Mouse (Mus musculus) cortical plate, adult 2 months (tissue): ENCODE measurements around the gene Cdh4. TPM values are rescaled to one million over a fixed set of nuclear protein-coding genes. Genes with fewer than 3 reads are reported as not detected.

ENCODE experiments used
- H3K27ac ChIP-seq: fragments of 200-500 bp; 2 replicates; pipeline ENCODE4 v1.5.1; 2012; ENCODE audit warnings: low read length, control low read depth, inconsistent platforms; ENCODE audit not compliant: insufficient read depth
- H3K4me1 ChIP-seq: fragments of 200-500 bp; 2 replicates; pipeline ENCODE4 v1.6.1; 2011; ENCODE audit warnings: low read length; ENCODE audit not compliant: control insufficient read depth, insufficient read depth
- H3K4me3 ChIP-seq: fragments of 200-500 bp; 2 replicates; pipeline ENCODE4 v1.5.1; 2011; ENCODE audit warnings: mild to moderate bottlenecking, low read length, control low read depth; ENCODE audit not compliant: insufficient read depth
- CTCF ChIP-seq: fragments of 200-500 bp; IDR thresholded peaks from 2 replicates; pipeline ENCODE4 v1.5.1; 2011; ENCODE audit warnings: mild to moderate bottlenecking, control low read depth, low read length; ENCODE audit not compliant: insufficient read depth; ENCODE audit errors: extremely low read depth
- POLR2A ChIP-seq: fragments of 200-500 bp; IDR thresholded peaks from 2 replicates; pipeline ENCODE4 v1.6.1; 2011; ENCODE audit warnings: mild to moderate bottlenecking, low read length, control low read depth; ENCODE audit not compliant: insufficient read depth; ENCODE audit errors: extremely low read depth
- polyA plus RNA-seq: library from polyadenylated mRNA; depleted of rRNA; stranded (reverse); fragments of >200 nt; gene quantifications from 2 replicates; pipeline ENCODE4 v1.2.3, GENCODE M21; 2012

Gene Cdh4
- polyA plus RNA-seq, 1 experiment: 5.2 TPM

DNA sequence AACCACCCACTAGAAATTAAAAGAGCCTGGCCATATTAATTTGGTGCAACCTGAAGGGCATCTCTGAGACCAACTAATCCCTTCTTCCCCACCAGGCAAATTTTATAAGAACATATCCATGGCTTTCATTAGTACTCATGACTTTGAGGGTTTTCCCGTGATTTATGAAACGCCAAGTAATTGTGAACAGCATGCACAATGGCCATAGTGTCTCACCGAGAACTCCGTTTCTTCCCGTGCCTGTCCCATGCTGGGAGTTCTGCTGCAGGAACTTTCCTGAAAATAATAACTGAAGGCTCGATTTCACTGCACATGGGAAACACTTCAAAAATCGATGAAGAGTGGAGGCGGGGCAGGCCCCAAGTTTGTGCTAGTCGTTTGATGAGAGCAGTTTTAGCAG is 392.7 kb downstream of the Cdh4 start:
- Histone ChIP-seq H3K4me3 (no peak overlapping the region), H3K4me1 (peaks cover 3% of the 10 kb centered on the region; the same call in 1 of the 2 replicates), H3K27ac (no peak overlapping the region)
- TF ChIP-seq CTCF (no peak), POLR2A (no peak)

DNA sequence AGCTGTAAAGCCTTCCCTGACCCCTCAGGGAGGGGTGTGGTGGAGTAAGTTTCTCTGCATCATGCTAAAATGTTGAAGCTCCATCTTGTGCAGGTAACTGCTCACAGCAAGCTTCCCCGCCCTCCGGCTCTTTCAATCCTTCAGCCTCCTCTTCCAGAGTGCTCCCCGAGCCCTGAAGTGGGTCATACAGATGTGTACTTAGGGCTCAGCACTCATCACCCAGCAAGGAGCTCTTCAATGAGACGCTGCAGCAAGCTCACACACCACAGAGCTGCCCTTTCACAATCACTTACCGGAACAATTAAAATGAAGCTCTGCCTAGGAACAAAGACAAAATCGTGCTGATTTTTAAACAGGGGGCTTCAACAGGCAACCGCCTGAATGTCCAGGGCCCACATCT is 393.3 kb downstream of the Cdh4 start:
- Histone ChIP-seq H3K4me1 (peaks cover 3% of the 10 kb centered on the region; the same call in 1 of the 2 replicates), H3K27ac (no peak overlapping the region)
- no peak for TF ChIP-seq POLR2A

DNA sequence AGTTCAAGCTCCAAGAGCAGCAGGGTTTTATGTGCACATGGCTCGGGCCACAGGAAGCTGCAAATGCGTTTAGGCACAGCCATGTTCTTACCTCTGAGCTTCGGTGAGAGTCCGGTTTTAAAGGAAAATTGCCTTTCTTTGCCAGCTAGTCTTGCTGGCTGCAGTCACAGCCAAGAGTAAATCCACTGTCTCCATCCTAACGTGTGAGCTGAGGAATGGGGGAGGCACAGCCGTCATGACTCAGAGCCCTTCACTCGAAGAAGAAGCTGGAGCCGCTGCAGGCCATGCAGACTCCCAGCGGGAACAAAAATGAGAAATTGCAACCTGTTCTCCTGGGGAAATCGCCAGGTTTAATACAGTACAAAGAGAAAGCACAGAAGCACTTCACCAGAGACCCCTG is 395.0 kb downstream of the Cdh4 start:
- TF ChIP-seq POLR2A: no peak
- TF ChIP-seq CTCF: no peak
- H3K4me3 ChIP-seq: no peak overlapping the region
- no peak overlapping the region for H3K27ac ChIP-seq
- peaks cover 3% of the 10 kb centered on the region; the same call in 1 of the 2 replicates for H3K4me1 ChIP-seq

More for the DNA sequence above, 393.3 kb downstream of the Cdh4 start:
- H3K4me3 ChIP-seq: no peak overlapping the region

DNA sequence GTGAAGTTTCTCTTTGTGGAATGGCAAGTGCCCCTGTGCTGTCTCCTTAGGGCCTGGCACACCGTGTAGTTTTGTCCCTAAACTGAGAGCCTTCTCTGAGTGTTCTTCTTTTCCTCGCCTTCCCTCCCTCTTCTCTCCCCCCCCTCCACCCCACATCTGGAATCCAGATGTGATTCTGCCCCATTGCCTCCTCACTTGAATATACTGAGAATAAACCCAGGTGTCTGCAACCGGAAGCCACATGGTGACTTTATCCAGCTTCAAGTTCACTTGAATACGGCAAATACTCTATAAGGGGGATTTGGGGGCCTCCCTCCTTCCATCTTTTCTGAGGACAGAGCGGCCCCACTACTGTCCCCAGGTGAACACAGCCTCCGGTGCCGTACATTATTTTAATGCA is 395.8 kb downstream of the Cdh4 start:
- H3K27ac ChIP-seq: no peak overlapping the region
- peaks cover 3% of the 10 kb centered on the region; the same call in 1 of the 2 replicates for H3K4me1 ChIP-seq
- TF ChIP-seq CTCF (no peak), POLR2A (no peak)
- H3K4me3 ChIP-seq: no peak overlapping the region

DNA sequence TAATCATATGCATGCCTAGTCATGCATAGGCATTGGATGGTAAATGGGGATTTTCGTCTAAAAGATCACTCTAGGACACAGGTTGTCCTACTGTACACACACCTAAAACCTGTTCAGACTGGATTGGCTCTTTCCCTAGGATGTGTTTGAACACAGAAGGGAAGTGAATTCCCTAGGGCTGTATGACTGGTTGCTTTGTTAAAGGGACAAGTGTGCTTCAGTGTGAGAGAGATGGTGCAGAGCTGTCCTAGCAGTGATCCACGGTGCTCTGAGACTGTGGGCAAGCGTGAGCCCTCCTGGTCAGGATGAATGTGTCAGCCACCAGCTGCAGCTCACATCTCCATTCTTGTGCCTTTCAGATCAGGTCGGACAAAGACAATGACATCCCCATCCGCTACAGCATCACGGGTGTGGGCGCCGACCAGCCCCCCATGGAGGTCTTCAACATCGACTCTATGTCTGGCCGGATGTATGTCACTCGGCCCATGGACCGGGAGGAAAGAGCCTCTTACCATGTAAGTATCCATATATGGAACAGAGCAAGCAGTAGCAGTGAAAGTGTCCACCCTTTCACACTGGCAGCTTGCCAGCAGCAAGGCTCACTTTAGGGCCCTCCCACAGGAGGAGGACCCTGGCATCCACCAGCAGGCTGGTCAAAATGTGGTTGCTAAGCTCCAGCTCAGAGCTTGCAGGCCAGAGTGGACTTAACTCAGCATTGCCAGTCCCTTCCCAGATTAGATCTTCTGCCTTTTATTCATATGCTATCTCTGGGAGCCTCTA is 400.6 kb downstream of the Cdh4 start:
- Histone ChIP-seq H3K27ac (no peak overlapping the region), H3K4me1 (no peaks in the 10 kb centered on the region), H3K4me3 (no peak overlapping the region)
- TF ChIP-seq CTCF (no peak), POLR2A (no peak)

DNA sequence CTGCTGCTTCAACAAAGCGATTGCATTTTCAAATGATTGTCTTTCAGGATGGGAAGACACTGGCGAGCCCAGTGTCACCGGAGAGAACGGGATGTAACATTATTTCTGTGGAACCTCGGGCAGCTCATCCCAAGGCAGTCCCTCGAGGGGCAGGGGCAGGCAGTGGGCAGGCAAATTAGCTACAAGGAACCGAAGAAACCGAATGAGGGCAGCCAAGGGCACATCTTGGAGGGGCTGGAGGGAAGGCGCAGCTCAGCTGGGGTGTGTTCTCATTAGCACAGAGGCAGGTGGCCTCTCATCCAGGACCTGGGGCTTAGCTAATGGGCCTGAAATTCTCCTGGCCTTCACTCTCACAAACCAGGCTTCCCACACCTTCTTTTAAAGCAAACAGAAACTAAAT is 407.5 kb downstream of the Cdh4 start:
- TF ChIP-seq CTCF: no peak
- Histone ChIP-seq H3K27ac (no peak overlapping the region), H3K4me1 (peaks cover 7% of the 10 kb centered on the region), H3K4me3 (no peak overlapping the region)

DNA sequence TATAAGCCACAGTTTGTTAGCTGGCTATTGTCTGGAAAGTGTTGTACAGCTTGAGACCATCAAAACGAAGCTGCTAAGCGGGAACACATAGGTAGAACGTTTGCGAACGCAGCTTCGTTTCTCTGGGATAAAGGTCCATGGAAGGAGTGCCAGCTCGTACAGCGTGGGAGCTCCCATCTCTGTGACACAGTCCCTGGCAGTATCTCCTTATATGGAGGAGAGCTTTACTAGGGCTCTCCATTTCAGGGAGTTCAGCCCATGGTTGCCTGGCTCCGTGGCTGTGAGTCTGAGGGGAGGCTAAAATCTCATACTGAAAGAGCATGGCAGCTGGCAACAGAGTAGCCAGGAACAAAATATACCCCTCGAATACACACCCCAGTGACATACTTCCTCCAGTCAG is 409.9 kb downstream of the Cdh4 start:
- Histone ChIP-seq H3K4me3 (no peak overlapping the region), H3K4me1 (peaks cover 12% of the 10 kb centered on the region), H3K27ac (no peak overlapping the region)
- TF ChIP-seq CTCF (no peak), POLR2A (0 out of 2 replicates have a peak, but pooled peaks have one; percentile 34)

DNA sequence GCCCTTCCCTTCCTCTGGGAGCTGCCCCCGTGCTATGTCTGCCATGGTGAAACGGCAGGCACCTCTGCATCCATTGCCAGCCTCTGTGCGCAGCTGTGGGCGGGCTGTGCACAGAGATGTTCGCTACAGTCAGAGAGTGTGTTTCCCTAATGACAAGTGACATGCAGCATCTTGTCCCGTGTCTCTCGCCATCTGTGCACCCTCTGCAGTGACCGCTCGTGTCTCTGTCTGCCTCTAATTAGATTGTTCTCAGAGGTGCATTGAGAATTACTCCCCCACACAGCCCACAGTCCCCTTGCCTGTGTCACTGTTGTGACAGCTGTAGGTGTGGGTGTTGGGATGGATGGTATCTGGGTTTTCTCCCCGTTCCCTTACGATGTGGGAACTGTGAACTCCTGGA is 410.6 kb downstream of the Cdh4 start:
- H3K4me1 ChIP-seq: peaks cover 12% of the 10 kb centered on the region
- TF ChIP-seq CTCF (no peak), POLR2A (no peak)
- H3K27ac ChIP-seq: no peak overlapping the region
- H3K4me3 ChIP-seq: no peak overlapping the region

DNA sequence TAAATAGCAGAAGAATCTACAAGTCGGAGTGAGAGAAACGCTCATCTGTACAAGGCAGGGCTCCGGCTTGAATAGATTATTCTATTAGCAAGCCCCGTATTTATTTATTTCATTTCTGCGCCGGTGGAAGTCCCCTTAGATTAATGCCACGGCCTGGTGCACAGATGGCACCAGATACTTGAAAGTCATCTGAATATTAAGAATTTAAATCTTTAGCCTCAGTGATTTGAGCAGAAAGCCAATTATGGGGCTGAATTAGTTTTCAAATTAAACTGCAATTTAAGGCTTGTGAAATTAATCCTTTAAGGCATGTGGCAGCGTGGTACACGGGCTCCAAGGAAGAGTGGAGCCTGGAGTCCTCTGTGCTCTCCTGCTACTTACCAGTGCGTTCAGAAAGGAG is 411.7 kb downstream of the Cdh4 start:
- no peak for TF ChIP-seq CTCF
- TF ChIP-seq POLR2A: no peak
- H3K27ac ChIP-seq: no peak overlapping the region
- no peak overlapping the region for H3K4me3 ChIP-seq
- peaks cover 12% of the 10 kb centered on the region for H3K4me1 ChIP-seq

DNA sequence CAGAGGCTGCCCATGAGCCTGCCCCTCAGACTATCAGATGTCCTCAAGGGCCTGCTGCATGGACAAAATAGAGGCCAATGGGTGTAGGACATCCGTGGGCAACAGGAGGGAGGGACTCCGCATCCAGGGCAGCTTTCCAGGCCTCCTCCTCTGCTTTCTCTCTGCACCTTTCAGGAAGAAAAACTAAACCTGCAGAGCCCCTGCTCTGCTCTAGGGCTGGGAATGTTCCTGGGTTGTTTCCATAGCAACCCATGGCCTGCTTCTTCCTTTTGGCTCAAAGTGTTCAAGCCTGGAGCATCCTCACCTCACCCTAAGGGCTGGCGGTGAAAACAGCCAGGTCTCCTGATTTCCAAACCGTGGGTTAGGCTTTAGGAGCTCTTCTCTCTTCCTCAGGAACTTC is 414.9 kb downstream of the Cdh4 start:
- no peak overlapping the region for H3K4me3 ChIP-seq

DNA sequence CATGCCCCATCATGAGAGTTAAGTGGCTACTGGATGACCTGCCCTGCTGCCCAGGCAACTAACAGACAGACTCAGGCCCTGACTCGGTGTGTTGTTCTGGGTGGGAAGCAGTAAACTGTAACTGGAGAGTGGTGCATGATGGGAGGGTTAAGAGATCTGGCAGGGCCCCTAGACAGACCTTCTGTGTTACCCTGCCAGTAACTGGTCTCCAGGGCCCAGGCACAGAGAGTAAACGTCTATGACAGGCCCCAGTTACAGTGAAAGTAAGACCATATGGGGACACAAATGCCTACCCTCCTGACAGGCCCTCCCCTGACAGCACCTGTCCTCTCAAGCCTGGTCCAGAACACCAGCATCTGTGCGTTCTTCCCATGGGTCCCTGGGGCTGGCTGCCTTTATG is 420.4 kb downstream of the Cdh4 start:
- H3K27ac ChIP-seq: no peak overlapping the region
- TF ChIP-seq CTCF (no peak), POLR2A (no peak)

More for the DNA sequence above, 414.9 kb downstream of the Cdh4 start:
- no peak overlapping the region for H3K27ac ChIP-seq
- TF ChIP-seq POLR2A (no peak), CTCF (no peak)
- peaks cover 9% of the 10 kb centered on the region for H3K4me1 ChIP-seq

More for the DNA sequence above, 420.4 kb downstream of the Cdh4 start:
- Histone ChIP-seq H3K4me3 (no peak overlapping the region), H3K4me1 (no peaks in the 10 kb centered on the region)
